Mouse (Mus musculus) urinary bladder, postnatal 25 days (tissue): ENCODE results near the gene Psmg4.

ENCODE experiments used
- DNase-seq: peaks from one replicate; pipeline ENCODE4 v3.0.0; 2022; ENCODE audit warnings: low spot score

The Psmg4 gene

GRCm38 (mm10) chr13:34148767-34149392 is 13.9 kb upstream of the Psmg4 start:
- peak; percentile 36 for DNase-seq

- DNase-seq: no peak
Measured at GRCm38 (mm10) chr13:34149463-34150176, 13.1 kb upstream of the Psmg4 start.

GRCm38 (mm10) chr13:34150271-34151027 is 12.3 kb upstream of the Psmg4 start:
- DNase-seq: no peak

GRCm38 (mm10) chr13:34151425-34151824 is 11.3 kb upstream of the Psmg4 start:
- no peak for DNase-seq

GRCm38 (mm10) chr13:34152695-34153094 is 10.1 kb upstream of the Psmg4 start:
- DNase-seq: no peak

GRCm38 (mm10) chr13:34153254-34154011 is 9.3 kb upstream of the Psmg4 start:
- DNase-seq: no peak

- peak; percentile 64 for DNase-seq
Measured at GRCm38 (mm10) chr13:34154217-34154930, 8.4 kb upstream of the Psmg4 start.

GRCm38 (mm10) chr13:34154931-34155272 is 7.9 kb upstream of the Psmg4 start:
- DNase-seq: peak; percentile 57

- DNase-seq: no peak
Measured at GRCm38 (mm10) chr13:34156133-34156839, 6.5 kb upstream of the Psmg4 start.

- DNase-seq: no peak
Measured at GRCm38 (mm10) chr13:34156840-34157185, 6.0 kb upstream of the Psmg4 start.

GRCm38 (mm10) chr13:34157596-34158157 is 5.1 kb upstream of the Psmg4 start:
- no peak for DNase-seq

- DNase-seq: no peak
Measured at GRCm38 (mm10) chr13:34159926-34160325, 2.8 kb upstream of the Psmg4 start.

GRCm38 (mm10) chr13:34163304-34163975 is 676 bp downstream of the Psmg4 start:
- DNase-seq: no peak

GRCm38 (mm10) chr13:34174025-34174424 is 11.3 kb downstream of the Psmg4 start:
- DNase-seq: no peak

- no peak for DNase-seq
Measured at GRCm38 (mm10) chr13:34181624-34182023, 18.9 kb downstream of the Psmg4 start.

GRCm38 (mm10) chr13:34185371-34185770 is 22.6 kb downstream of the Psmg4 start:
- no peak for DNase-seq

- peak; percentile 32 for DNase-seq
Measured at GRCm38 (mm10) chr13:34187571-34187970, 24.8 kb downstream of the Psmg4 start.

GRCm38 (mm10) chr13:34192414-34193191 is 29.8 kb downstream of the Psmg4 start:
- DNase-seq: no peak

- DNase-seq: no peak
Measured at GRCm38 (mm10) chr13:34193384-34193783, 30.6 kb downstream of the Psmg4 start.
